Mouse (Mus musculus): ENCODE results near the gene Ifngr2. TPM values are rescaled to one million over a fixed set of nuclear protein-coding genes. Genes with fewer than 3 reads are reported as not detected.

The Ifngr2 gene
- polyA plus RNA-seq, 1 experiment = 22.0 TPM

- peaks cover 20% of the 10 kb centered on the region for H3K4me1 ChIP-seq (ENCODE audit: control insufficient read depth, insufficient read depth, insufficient read length, low read length)
- peak overlapping the region; percentile 39 for H3K4me3 ChIP-seq (ENCODE audit: insufficient read depth, low read depth, low read length)
- H3K27ac ChIP-seq (replicated peaks; ENCODE audit: low read depth, low read length) = no peak overlapping the region
Observed at GRCm38 (mm10) chr16:91548586-91548985, 1.7 kb downstream of the Ifngr2 start.

- Histone ChIP-seq H3K4me1 (ENCODE audit: control insufficient read depth, insufficient read depth, insufficient read length, low read length) (peaks cover 20% of the 10 kb centered on the region), H3K4me3 (ENCODE audit: insufficient read depth, low read depth, low read length) (peak overlapping the region; percentile 39; the same call in 1 of the 2 replicates), H3K27ac (replicated peaks; ENCODE audit: low read depth, low read length) (no peak overlapping the region)
Observed at GRCm38 (mm10) chr16:91548996-91549395, 2.1 kb downstream of the Ifngr2 start.

- H3K4me1 ChIP-seq (ENCODE audit: control insufficient read depth, insufficient read depth, insufficient read length, low read length) = peaks cover 20% of the 10 kb centered on the region
- no peak overlapping the region for H3K4me3 ChIP-seq (ENCODE audit: insufficient read depth, low read depth, low read length)
- H3K27ac ChIP-seq (replicated peaks; ENCODE audit: low read depth, low read length) = no peak overlapping the region
Observed at GRCm38 (mm10) chr16:91549616-91550015, 2.7 kb downstream of the Ifngr2 start.

- H3K4me3 ChIP-seq (ENCODE audit: insufficient read depth, low read depth, low read length) = no peak overlapping the region
- no peak overlapping the region for H3K27ac ChIP-seq (replicated peaks; ENCODE audit: low read depth, low read length)
- H3K4me1 ChIP-seq (ENCODE audit: control insufficient read depth, insufficient read depth, insufficient read length, low read length) = peaks cover 16% of the 10 kb centered on the region
Observed at GRCm38 (mm10) chr16:91551081-91551524, 4.2 kb downstream of the Ifngr2 start.

- Histone ChIP-seq H3K27ac (replicated peaks; ENCODE audit: low read depth, low read length) (no peak overlapping the region), H3K4me1 (ENCODE audit: control insufficient read depth, insufficient read depth, insufficient read length, low read length) (peaks cover 13% of the 10 kb centered on the region), H3K4me3 (ENCODE audit: insufficient read depth, low read depth, low read length) (no peak overlapping the region)
Observed at GRCm38 (mm10) chr16:91552072-91552471, 5.2 kb downstream of the Ifngr2 start.

GRCm38 (mm10) chr16:91553625-91554024, 6.8 kb downstream of the Ifngr2 start:
- Histone ChIP-seq H3K4me1 (ENCODE audit: control insufficient read depth, insufficient read depth, insufficient read length, low read length) (peaks cover 11% of the 10 kb centered on the region), H3K27ac (replicated peaks; ENCODE audit: low read depth, low read length) (no peak overlapping the region), H3K4me3 (ENCODE audit: insufficient read depth, low read depth, low read length) (no peak overlapping the region)

- H3K27ac ChIP-seq (replicated peaks; ENCODE audit: low read depth, low read length) = no peak overlapping the region
- peaks cover 7% of the 10 kb centered on the region for H3K4me1 ChIP-seq (ENCODE audit: control insufficient read depth, insufficient read depth, insufficient read length, low read length)
- no peak overlapping the region for H3K4me3 ChIP-seq (ENCODE audit: insufficient read depth, low read depth, low read length)
Observed at GRCm38 (mm10) chr16:91555017-91555605, 8.2 kb downstream of the Ifngr2 start.

- Histone ChIP-seq H3K4me1 (ENCODE audit: control insufficient read depth, insufficient read depth, insufficient read length, low read length) (peaks cover 1% of the 10 kb centered on the region; the same call in 1 of the 2 replicates), H3K4me3 (ENCODE audit: insufficient read depth, low read depth, low read length) (no peak overlapping the region), H3K27ac (replicated peaks; ENCODE audit: low read depth, low read length) (0 out of 2 replicates have a peak overlapping the region, but pooled peaks have one; percentile 20)
Observed at GRCm38 (mm10) chr16:91556659-91557058, 9.8 kb downstream of the Ifngr2 start.

- Histone ChIP-seq H3K4me3 (ENCODE audit: insufficient read depth, low read depth, low read length) (no peak overlapping the region), H3K4me1 (ENCODE audit: control insufficient read depth, insufficient read depth, insufficient read length, low read length) (no peaks in the 10 kb centered on the region), H3K27ac (replicated peaks; ENCODE audit: low read depth, low read length) (no peak overlapping the region)
Observed at GRCm38 (mm10) chr16:91557214-91557613, 10.3 kb downstream of the Ifngr2 start.

- no peak overlapping the region for H3K4me3 ChIP-seq (ENCODE audit: insufficient read depth, low read depth, low read length)
Observed at GRCm38 (mm10) chr16:91557693-91558092, 10.8 kb downstream of the Ifngr2 start.

GRCm38 (mm10) chr16:91561099-91561498, 14.2 kb downstream of the Ifngr2 start:
- H3K4me1 ChIP-seq (ENCODE audit: control insufficient read depth, insufficient read depth, insufficient read length, low read length) = peaks cover 2% of the 10 kb centered on the region; the same call in 1 of the 2 replicates
- no peak overlapping the region for H3K4me3 ChIP-seq (ENCODE audit: insufficient read depth, low read depth, low read length)
- H3K27ac ChIP-seq (replicated peaks; ENCODE audit: low read depth, low read length) = no peak overlapping the region

More at GRCm38 (mm10) chr16:91557693-91558092, 10.8 kb downstream of the Ifngr2 start:
- Histone ChIP-seq H3K27ac (replicated peaks; ENCODE audit: low read depth, low read length) (no peak overlapping the region), H3K4me1 (ENCODE audit: control insufficient read depth, insufficient read depth, insufficient read length, low read length) (no peaks in the 10 kb centered on the region)

- Histone ChIP-seq H3K4me3 (ENCODE audit: insufficient read depth, low read depth, low read length) (no peak overlapping the region), H3K27ac (replicated peaks; ENCODE audit: low read depth, low read length) (no peak overlapping the region)
Observed at GRCm38 (mm10) chr16:91561541-91562457, 14.9 kb downstream of the Ifngr2 start.

GRCm38 (mm10) chr16:91564580-91565291, 17.9 kb downstream of the Ifngr2 start:
- no peak overlapping the region for H3K4me3 ChIP-seq (ENCODE audit: insufficient read depth, low read depth, low read length)
- H3K27ac ChIP-seq (replicated peaks; ENCODE audit: low read depth, low read length) = 0 out of 2 replicates have a peak overlapping the region, but pooled peaks have one; percentile 5

More at GRCm38 (mm10) chr16:91561541-91562457, 14.9 kb downstream of the Ifngr2 start:
- peaks cover 2% of the 10 kb centered on the region; the same call in 1 of the 2 replicates for H3K4me1 ChIP-seq (ENCODE audit: control insufficient read depth, insufficient read depth, insufficient read length, low read length)

GRCm38 (mm10) chr16:91565292-91565951, 18.6 kb downstream of the Ifngr2 start:
- Histone ChIP-seq H3K4me1 (ENCODE audit: control insufficient read depth, insufficient read depth, insufficient read length, low read length) (peaks cover 2% of the 10 kb centered on the region; the same call in 1 of the 2 replicates), H3K4me3 (ENCODE audit: insufficient read depth, low read depth, low read length) (no peak overlapping the region), H3K27ac (replicated peaks; ENCODE audit: low read depth, low read length) (no peak overlapping the region)

More at GRCm38 (mm10) chr16:91564580-91565291, 17.9 kb downstream of the Ifngr2 start:
- H3K4me1 ChIP-seq (ENCODE audit: control insufficient read depth, insufficient read depth, insufficient read length, low read length) = peaks cover 2% of the 10 kb centered on the region; the same call in 1 of the 2 replicates

Data from brown adipose tissue, adult 24 weeks (tissue).